Mouse (Mus musculus): Measurements from ENCODE around the gene Hecw2. TPM values are rescaled to one million over a fixed set of nuclear protein-coding genes. Genes with fewer than 3 reads are reported as not detected.

The Hecw2 gene
- polyA plus RNA-seq, 1 experiment from 2014 or later = 5.7 TPM

DNA sequence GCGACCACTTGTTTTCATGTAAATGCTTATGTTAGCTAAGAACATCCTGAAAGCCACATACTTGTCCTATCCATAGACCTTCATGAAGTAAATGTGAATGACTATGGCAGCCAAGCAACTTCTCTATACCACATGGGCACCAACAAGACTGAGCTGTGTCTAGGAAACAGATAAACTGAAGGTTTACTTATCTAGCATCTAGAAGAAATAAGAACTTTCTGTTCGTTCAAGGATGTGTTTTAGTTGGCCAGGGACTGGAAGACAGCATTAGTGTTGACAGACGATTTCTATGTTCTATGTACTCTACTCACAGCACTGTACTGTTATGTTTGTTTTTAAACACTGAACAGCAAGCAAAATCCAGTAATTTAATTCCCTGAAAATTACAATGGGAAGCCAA is 412.9 kb downstream of the Hecw2 start:
- Histone ChIP-seq H3K9me3 (no peaks in the 10 kb centered on the region), H3K27ac (no peak overlapping the region), H3K9ac (replicated peaks) (no peak overlapping the region), H3K4me1 (replicated peaks) (peaks cover 8% of the 10 kb centered on the region; the same call in 1 of the 2 replicates), H3K4me2 (replicated peaks) (no peak overlapping the region), H3K36me3 (no peaks in the 10 kb centered on the region), H3K4me3 (replicated peaks) (no peak overlapping the region), H3K27me3 (no peaks in the 10 kb centered on the region)
- ATAC-seq = no peak
- WGBS = 93% methylated on average over 3 of the region's 3 CpGs

DNA sequence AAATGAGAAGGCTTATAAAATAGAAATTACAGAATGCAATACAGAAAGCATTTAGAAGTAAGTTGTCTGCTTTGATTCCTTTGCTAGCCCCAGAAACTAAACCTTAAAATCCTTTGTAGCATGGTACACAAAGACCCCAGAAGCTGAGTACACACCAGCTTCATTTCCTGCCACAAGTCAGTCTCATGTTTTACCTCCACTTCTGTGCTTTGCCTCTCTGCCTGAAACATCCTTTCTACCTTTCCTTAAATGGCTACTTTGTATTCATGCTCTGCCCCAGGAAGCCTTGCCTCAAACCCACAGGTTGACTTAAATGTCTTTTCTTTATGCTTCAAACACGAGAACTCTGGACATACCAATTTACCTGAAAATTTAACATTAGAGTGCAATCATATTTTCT is 413.7 kb downstream of the Hecw2 start:
- no peaks in the 10 kb centered on the region for H3K36me3 ChIP-seq
- H3K4me1 ChIP-seq (replicated peaks) = peaks cover 8% of the 10 kb centered on the region; the same call in 1 of the 2 replicates
- no peak for ATAC-seq
- H3K9ac ChIP-seq (replicated peaks) = no peak overlapping the region
- H3K4me3 ChIP-seq (replicated peaks) = no peak overlapping the region
- WGBS = 75% methylated on average over 1 of the region's 1 CpGs
- no peak overlapping the region for H3K4me2 ChIP-seq (replicated peaks)
- H3K27ac ChIP-seq = no peak overlapping the region
- no peaks in the 10 kb centered on the region for H3K9me3 ChIP-seq
- no peaks in the 10 kb centered on the region for H3K27me3 ChIP-seq

DNA sequence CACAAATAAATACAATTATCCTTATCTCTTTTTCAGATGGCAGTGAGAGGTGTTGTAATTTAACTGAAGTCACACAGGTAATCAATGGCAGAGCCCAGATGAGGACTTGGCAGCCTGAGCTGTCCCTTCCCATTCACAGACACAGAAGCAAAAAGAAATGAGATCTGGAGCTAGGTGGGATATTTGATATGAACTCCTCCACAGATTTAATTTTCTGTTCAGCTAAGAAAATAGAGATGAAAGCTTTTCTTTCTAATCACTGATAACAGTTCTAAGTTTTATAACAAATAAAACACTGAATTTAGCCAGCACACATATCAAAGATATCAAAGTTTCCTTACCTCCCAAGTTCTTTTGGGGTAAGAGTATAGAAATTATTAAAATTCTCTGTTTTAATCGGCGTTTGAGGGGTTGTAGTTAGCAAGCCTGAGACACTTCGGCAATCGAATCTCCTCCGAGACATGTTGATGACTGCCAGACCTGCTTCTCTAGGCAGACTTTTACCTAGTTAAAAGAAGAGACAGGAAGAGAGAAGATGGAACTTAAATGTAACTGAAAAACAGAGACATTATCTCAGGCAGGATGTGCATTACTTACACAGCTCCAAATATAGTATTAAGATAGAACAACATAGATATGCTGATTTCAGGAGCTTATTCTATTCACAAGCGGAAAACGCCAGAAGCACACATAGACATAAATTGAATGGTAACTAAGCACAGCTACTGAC is 418.6 kb downstream of the Hecw2 start:
- 95% methylated on average over 7 of the region's 7 CpGs for WGBS
- no peak for ATAC-seq
- H3K9me3 ChIP-seq = no peaks in the 10 kb centered on the region
- no peak overlapping the region for H3K4me2 ChIP-seq (replicated peaks)
- no peak overlapping the region for H3K4me3 ChIP-seq (replicated peaks)
- H3K27me3 ChIP-seq = no peaks in the 10 kb centered on the region
- no peaks in the 10 kb centered on the region for H3K4me1 ChIP-seq (replicated peaks)
- H3K27ac ChIP-seq = no peak overlapping the region
- H3K9ac ChIP-seq (replicated peaks) = no peak overlapping the region
- no peaks in the 10 kb centered on the region for H3K36me3 ChIP-seq

DNA sequence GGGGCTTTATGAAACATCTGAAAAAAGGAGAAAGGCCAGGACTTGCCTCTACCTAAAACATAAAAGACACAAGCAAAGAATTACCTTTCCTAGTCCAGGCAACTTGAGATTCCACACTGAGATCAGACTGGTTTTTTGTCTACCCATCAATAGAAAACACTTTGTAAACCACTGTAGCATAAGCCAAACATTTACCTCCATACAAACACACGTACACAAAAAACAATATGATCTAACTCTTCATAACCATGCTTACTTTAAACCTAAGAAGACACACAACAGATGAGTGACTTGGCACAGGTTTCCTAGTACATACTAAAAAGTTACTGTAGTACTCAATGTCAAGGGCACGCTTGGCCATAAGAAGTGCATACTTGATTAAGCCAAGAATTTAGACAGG is 419.4 kb downstream of the Hecw2 start:
- H3K27ac ChIP-seq = no peak overlapping the region
- ATAC-seq = no peak
- H3K4me2 ChIP-seq (replicated peaks) = no peak overlapping the region
- H3K36me3 ChIP-seq = no peaks in the 10 kb centered on the region
- H3K27me3 ChIP-seq = no peaks in the 10 kb centered on the region
- H3K4me3 ChIP-seq (replicated peaks) = no peak overlapping the region
- H3K4me1 ChIP-seq (replicated peaks) = no peaks in the 10 kb centered on the region
- H3K9me3 ChIP-seq = no peaks in the 10 kb centered on the region
- no peak overlapping the region for H3K9ac ChIP-seq (replicated peaks)
- 96% methylated on average over 2 of the region's 2 CpGs for WGBS

DNA sequence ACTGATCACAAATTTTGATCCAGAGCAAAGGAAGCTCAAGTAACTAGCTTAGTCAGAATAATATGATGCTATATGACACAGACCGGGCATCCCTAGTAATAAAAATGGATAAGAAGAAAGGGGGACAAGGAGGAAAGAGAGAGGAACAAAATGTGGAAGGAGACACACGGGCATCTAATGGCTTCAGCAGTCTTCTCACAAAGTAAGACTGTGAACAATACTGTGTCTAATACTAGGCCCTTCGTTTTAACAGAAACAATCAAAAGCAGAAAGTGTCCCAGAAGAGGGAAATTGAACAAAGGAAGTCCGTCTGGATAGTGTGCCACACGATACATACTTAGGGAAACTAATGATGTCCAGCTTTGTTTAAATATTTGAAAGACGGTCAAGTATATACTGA is 419.9 kb downstream of the Hecw2 start:
- Histone ChIP-seq H3K27me3 (no peaks in the 10 kb centered on the region), H3K9ac (replicated peaks) (no peak overlapping the region), H3K27ac (no peak overlapping the region), H3K4me1 (replicated peaks) (no peaks in the 10 kb centered on the region), H3K4me3 (replicated peaks) (no peak overlapping the region), H3K36me3 (no peaks in the 10 kb centered on the region), H3K4me2 (replicated peaks) (no peak overlapping the region), H3K9me3 (no peaks in the 10 kb centered on the region)
- ATAC-seq = no peak
- 88% methylated on average over 6 of the region's 6 CpGs for WGBS

DNA sequence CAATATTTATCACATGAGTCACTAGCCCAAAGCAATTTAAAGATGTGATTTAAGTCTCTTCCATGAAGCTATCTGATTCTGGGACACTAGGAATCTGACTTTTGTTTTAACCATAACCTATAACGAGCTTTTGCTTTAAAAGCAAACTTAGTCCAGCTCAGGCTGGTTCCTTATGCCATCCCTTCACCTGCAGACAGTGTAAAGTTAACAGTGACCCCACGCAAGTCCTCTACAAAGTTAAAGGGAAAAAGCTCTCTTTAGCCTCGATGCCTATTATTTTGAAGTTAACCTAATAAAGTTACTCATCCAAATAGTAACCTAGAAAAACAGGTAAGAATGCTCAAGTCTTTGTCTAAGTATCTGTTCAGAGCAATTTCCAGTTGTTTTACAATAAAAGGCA is 420.4 kb downstream of the Hecw2 start:
- Histone ChIP-seq H3K4me1 (replicated peaks) (no peaks in the 10 kb centered on the region), H3K4me2 (replicated peaks) (no peak overlapping the region), H3K27ac (no peak overlapping the region), H3K4me3 (replicated peaks) (no peak overlapping the region), H3K27me3 (no peaks in the 10 kb centered on the region), H3K9me3 (no peaks in the 10 kb centered on the region), H3K36me3 (no peaks in the 10 kb centered on the region), H3K9ac (replicated peaks) (no peak overlapping the region)
- 94% methylated on average over 3 of the region's 3 CpGs for WGBS
- ATAC-seq = no peak

DNA sequence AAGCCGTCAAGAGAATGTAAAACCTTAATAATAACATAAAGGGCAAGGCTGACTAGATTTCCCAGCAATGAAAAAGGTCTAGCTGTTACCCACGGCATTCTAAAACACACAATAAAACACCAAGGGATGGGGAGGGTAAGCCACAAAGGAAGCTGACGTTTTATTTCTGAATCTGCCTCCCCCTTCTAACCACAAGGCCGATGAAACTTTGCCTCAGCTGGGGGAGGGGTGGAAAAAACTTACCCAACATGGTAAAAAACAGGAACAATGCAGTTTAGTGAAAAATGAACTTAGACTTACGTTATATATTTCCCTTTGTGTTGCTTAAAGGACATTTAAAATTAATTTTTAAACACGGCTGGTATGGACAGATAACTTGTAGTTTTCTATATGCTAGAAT is 421.0 kb downstream of the Hecw2 start:
- no peak overlapping the region for H3K9ac ChIP-seq (replicated peaks)
- no peaks in the 10 kb centered on the region for H3K27me3 ChIP-seq
- no peak for ATAC-seq
- no peak overlapping the region for H3K4me2 ChIP-seq (replicated peaks)
- no peaks in the 10 kb centered on the region for H3K4me1 ChIP-seq (replicated peaks)
- H3K9me3 ChIP-seq = no peaks in the 10 kb centered on the region
- H3K27ac ChIP-seq = no peak overlapping the region
- WGBS = 54% methylated on average over 6 of the region's 6 CpGs
- no peaks in the 10 kb centered on the region for H3K36me3 ChIP-seq
- no peak overlapping the region for H3K4me3 ChIP-seq (replicated peaks)

DNA sequence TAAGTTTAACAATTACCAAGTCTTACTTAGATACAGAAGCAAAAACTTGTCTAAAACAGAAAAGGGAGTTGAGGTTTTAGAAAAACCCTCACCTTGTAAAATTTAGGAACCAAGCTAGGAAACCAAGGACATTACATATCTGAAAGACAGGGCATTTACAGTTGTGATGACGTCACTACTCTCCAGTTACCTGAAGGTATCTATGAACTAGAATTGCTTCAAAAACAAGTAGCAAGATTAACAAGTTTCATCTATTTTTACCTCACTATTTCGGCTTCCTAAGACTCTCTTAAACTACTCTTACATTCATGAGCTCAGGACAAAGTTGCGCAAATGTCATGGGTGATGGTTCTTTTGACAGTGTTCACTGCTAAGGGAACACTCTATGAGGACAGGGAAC is 422.0 kb downstream of the Hecw2 start:
- Histone ChIP-seq H3K36me3 (no peaks in the 10 kb centered on the region), H3K4me1 (replicated peaks) (no peaks in the 10 kb centered on the region), H3K4me3 (replicated peaks) (no peak overlapping the region), H3K27ac (no peak overlapping the region), H3K4me2 (replicated peaks) (no peak overlapping the region), H3K9ac (replicated peaks) (no peak overlapping the region), H3K27me3 (no peaks in the 10 kb centered on the region), H3K9me3 (no peaks in the 10 kb centered on the region)
- WGBS = 91% methylated on average over 3 of the region's 3 CpGs
- no peak for ATAC-seq

DNA sequence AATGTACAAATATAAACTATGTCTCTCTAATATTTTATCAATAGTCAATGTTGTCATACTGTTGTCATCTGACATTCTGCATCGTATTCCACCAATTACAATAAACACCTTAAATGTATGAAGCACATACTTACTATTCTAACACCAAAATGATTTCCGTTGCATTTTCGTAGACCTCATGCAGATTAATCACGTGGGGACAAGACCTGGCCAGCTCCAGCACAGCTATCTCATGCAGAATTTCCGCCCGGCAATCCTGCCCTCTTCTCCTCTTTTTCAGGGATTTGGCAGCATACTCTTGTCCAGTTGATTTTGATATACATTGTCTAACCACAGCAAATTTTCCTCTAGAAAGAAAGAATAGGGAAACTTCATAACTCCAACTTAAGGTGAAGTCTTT is 423.5 kb downstream of the Hecw2 start:
- WGBS = 93% methylated on average over 6 of the region's 6 CpGs
- no peak overlapping the region for H3K9ac ChIP-seq (replicated peaks)
- ATAC-seq = no peak
- no peaks in the 10 kb centered on the region for H3K4me1 ChIP-seq (replicated peaks)
- H3K27ac ChIP-seq = no peak overlapping the region
- no peaks in the 10 kb centered on the region for H3K36me3 ChIP-seq
- no peaks in the 10 kb centered on the region for H3K27me3 ChIP-seq
- H3K4me3 ChIP-seq (replicated peaks) = no peak overlapping the region
- H3K4me2 ChIP-seq (replicated peaks) = no peak overlapping the region
- H3K9me3 ChIP-seq = no peaks in the 10 kb centered on the region

DNA sequence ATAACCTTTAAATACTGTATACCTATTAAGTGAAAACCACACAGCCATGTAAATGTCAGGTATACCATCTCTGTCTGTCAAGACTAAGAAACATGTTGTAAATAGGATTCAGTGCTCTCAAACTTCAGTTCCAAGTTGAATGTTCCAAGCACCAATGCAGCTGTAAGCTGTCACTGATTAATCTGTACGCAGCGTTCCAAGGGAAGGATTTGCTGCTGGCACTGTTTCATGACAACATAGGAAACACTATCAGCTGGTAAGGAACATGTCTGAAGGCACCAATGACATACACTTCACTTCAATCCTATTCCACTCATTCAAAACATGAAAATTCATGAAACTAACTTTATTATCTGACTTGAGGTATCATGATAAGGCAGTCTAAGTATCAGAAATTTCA is 428.9 kb downstream of the Hecw2 start:
- no peak for ATAC-seq
- Histone ChIP-seq H3K36me3 (no peaks in the 10 kb centered on the region), H3K9ac (replicated peaks) (no peak overlapping the region), H3K4me3 (replicated peaks) (no peak overlapping the region), H3K4me1 (replicated peaks) (no peaks in the 10 kb centered on the region), H3K4me2 (replicated peaks) (no peak overlapping the region), H3K27ac (no peak overlapping the region), H3K9me3 (no peaks in the 10 kb centered on the region), H3K27me3 (no peaks in the 10 kb centered on the region)
- WGBS = 76% methylated on average over 2 of the region's 2 CpGs

DNA sequence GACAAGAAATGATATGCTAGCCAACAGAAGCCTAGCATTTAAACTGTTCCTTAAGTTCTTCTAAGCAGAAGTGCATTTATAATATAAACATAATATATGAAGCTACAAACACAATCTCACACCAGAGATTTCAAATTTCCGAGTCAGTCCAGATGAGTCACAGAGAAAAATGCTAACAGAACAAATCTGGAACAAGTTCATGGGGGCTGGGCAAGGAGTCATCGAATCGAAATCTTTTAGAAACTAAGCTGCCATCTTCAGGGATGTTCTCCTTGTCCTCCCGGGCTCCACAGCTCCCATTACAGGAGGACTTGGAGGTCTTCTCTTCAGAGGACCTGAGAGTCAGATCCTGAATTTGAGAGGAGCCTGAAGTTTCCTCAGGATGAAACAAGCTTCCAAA is 437.7 kb downstream of the Hecw2 start:
- WGBS = 94% methylated on average over 4 of the region's 4 CpGs
- no peak overlapping the region for H3K4me2 ChIP-seq (replicated peaks)
- no peak overlapping the region for H3K27ac ChIP-seq
- no peak overlapping the region for H3K9ac ChIP-seq (replicated peaks)
- no peak overlapping the region for H3K4me3 ChIP-seq (replicated peaks)
- H3K36me3 ChIP-seq = no peaks in the 10 kb centered on the region
- no peak for ATAC-seq
- no peaks in the 10 kb centered on the region for H3K27me3 ChIP-seq
- H3K4me1 ChIP-seq (replicated peaks) = no peaks in the 10 kb centered on the region
- H3K9me3 ChIP-seq = no peaks in the 10 kb centered on the region

Measured in midbrain, embryonic 13.5 days (tissue).